Mouse (Mus musculus): Measurements from ENCODE around the gene Fzr1.

Fzr1 gene

DNA sequence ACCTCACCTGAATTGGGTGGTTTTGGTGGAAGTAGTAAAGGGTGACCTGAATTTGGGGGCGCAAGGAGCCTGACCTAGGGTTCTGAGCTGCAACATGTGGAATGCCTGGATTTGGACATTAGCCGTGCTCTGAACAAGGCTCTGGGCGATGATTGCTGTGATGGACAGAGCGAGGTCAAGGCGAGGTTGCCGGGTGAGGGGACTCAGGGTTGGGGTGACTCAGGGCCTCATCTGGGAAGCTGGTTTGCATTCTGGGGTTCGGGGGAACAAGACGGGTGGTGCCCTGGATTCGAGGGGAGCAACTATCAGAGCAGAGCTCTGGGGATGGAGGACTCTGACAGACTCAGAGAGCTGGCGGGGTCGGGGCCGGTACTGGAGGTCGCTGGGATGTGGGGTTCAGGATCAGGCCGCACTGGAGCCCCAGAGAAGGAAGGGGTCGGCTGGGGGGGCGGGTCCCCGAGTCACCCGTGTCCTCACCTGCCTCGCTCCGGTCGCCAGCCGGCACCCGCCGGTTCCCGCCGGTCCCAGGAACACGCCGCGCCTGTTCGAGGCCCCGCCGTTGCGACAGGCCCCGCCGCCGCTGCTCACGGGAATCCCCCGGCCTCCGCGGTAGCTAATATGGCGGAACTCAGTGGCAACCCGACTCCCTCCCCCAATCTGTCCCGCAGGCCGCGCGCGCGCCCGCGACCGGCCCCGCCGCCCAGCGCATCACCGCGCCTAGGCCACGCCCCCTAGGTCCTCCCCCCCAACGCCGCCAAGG, at the start of gene Fzr1:
TSS of gene Fzr1 (minus strand) at position 724 of the 760 bp plus-strand sequence.
- no peak for DNase-seq (ENCODE audit: low read depth, low spot score)

GRCm38 (mm10) chr10:81427804-81428506, 49.6 kb upstream of the Fzr1 start:
- DNase-seq (ENCODE audit: low read depth, low spot score): no peak

DNA sequence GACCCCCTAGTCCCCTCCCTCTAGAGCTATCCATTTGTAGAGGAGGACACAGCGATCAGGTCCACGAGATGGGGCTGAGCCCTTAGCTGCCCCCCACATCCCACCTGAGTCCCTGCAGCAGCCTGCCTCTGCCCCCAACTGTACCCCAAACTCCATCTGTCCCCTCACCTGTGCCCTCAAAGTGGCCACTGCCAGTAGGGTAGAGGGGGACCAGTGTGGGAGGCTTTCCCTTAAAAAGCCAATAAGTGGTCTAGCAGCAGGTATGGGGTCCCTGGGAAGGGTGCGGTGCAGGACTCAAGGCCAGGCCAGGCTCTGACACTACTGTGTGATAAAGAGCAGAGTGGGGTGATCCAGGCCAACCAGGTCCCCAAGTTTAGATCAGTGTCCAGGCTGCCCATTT, 49.0 kb upstream of the Fzr1 start:
- no peak for DNase-seq (ENCODE audit: low read depth, low spot score)

DNA sequence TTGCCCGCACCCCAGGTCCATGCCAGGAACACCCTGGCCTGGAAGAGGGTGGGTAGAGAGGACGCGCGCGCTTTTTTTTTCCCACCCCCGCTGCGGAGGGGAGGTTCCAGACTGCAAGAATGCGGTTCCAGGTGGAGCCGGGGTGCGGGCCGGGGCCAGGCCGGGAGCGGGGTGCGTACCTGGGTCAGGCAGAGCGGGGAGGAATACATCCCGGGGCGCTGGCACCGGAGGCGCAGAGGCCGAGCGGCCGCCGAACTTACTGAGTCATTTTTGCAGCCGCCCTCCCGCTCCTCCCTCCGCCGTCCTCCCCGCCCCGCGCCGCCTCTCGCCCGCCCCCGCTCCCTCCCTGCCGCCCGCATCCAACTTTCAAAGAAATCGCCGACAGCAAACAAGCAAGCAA, 48.6 kb upstream of the Fzr1 start:
- peak; percentile 56 for DNase-seq (ENCODE audit: low read depth, low spot score)

DNA sequence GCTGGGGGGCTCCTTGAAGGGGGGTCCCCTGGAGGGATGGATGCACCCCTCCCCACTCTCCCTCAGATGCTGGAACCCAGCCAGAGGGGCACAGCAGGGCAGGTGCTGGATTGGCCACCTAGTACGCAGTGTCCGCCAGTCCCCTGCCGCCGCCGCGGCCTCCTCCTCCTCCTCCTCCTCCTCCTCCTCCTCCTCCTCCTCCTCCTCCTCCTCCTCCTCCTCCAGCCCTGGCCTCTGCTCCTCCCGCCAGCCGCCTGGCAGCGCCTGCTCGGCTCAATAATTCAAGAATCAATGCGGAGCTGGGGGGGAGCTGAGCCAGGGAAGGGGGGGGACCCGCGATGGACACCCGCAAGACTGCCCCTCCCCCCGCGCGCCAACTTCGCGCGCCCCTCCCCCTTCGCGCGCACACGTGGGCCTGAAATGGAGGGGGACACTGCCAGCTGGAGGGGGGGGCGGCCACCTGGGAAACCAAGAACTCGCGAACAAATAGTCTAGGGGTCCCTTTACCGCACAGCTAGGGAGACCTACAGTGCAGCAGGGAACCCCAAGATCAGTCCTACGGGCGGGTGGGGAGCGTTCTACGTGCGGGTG, 47.9 kb upstream of the Fzr1 start:
- no peak for DNase-seq (ENCODE audit: low read depth, low spot score)

GRCm38 (mm10) chr10:81425236-81425850, 47.0 kb upstream of the Fzr1 start:
- no peak for DNase-seq (ENCODE audit: low read depth, low spot score)

DNA sequence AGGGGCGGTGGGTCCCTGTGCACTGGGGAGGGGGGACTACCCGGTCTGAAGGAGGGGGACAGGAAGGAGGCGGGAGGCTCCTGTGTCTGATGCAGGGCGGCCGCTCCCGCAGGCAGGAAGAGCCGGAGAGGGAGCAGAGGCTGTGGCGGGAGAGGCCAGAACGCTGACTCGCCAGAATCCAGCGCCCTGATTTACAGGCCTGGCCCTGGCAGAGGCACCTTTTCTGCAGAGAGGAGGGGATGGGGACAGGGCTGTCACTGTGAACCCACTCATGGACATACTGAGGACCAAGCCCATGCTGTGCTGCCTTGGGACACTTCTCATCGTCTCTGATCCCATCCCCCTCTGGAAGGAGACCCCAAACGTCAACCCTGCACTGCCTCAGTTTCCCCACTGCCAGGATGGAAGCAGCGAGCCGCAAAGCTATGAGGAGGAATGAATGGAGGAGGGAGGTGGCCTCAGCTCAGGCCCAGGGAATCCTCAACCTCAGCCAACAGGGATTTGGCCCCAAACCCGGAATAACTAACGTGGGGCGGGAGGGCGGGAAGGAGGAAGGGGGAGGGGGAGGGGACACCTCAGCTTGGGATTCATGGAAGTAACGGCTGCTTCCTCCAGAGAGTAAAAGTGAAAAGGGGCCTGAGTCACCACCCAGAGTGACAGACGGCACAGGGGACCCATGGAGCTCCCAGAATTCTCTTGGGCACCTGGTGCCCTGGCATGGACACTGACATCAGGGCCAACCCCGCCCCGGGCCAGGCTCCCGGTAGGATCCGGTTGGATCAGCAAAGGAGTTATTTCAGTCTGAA, 46.1 kb upstream of the Fzr1 start:
- DNase-seq (ENCODE audit: low read depth, low spot score): no peak

- no peak for DNase-seq (ENCODE audit: low read depth, low spot score)
These were observed 45.3 kb upstream of the Fzr1 start for GRCm38 (mm10) chr10:81423476-81424245.

GRCm38 (mm10) chr10:81422661-81423217, 44.4 kb upstream of the Fzr1 start:
- no peak for DNase-seq (ENCODE audit: low read depth, low spot score)

DNA sequence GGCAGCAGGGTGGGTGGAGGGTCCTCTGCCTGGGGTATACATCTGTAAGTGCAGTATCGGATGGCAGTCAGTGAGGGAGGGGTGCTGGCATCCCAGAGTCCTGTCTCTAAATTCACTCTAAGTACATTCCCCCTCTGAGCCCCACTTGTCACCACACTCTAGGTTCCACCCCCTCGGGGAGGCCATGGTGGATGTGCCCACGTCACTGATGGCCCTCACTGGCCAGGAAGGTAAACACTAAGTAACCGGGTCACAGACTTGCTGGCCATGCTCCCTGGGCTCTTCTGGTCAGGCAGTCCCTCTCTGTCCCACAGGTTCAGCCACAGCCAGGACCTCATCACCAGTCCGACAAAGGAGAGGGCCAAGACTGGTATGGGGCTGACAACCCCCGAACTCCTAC, 43.9 kb upstream of the Fzr1 start:
- DNase-seq (ENCODE audit: low read depth, low spot score): no peak

GRCm38 (mm10) chr10:81421797-81422100, 43.4 kb upstream of the Fzr1 start:
- no peak for DNase-seq (ENCODE audit: low read depth, low spot score)

DNA sequence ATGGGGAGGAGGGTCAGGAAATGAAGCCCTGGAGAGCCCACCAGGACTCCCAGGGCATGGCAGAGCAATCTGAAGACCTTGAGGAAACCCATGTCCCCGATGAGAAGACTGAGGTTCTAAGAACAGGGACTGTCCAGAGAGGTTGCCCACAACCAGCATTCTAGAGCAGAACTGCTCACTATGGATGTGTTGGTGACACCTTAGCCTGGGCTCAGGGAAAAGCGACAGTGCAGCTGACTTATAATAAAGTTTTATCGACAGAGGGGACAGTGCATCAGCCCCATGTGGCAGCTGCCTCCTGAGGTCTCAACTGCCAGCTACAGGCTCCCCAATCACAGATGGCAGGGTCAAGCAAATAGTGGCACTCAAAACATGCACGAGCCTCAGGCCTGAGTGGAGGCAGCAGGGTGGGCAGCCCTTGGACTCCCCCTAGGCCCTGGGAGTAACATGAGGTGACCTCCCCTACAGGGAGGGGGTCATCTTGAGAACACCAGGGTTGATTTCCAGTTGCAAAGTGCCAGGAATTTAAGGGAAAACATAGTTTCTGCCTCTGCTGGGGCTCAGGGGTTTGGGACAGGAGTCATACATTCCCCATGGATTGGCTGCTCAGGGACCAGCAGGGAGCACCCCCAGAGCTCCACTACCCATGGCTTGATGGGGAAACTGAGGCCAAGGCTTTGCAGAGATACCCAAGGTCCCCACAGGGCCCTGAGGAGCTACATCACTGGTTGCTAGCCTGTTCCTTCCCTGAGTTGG, 42.9 kb upstream of the Fzr1 start:
- no peak for DNase-seq (ENCODE audit: low read depth, low spot score)

GRCm38 (mm10) chr10:81420191-81420767, 42.0 kb upstream of the Fzr1 start:
- no peak for DNase-seq (ENCODE audit: low read depth, low spot score)

DNA sequence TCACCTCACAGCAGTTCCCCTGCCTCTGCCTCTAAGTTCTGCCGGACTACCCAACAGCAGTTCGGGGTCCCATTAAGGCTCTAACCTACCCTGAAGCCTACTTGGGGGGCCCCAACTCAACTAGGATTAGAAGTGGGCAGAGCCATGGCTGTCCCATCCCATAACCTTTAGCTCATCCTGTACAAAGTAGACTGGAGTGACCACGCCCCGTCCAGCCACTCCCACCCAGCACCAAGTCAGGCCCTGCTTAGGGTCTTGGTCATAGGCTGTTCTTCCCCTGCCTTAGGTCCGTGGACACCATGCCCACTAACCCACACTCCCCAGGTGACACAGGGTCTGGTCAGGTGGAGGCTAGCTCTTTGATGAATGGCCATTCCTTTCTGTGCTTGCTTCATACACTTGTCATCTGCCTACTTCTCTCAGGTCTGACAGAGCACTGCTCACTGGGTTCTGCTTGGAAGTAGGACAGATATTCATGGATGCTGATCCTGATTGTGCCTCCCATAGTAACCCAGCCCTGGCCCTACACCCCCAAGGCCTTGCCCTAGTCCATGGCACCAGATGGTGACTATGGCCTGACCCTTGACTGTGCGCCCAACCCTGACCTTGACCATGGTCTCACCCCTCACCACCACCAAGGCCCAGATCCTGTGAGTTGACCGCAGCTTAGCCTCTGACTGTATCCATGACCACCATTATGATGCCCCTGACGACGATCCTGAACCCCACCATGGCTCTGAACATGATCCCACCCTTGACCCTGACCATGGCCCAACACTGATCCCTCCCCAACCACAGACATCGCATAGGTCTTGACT, 41.0 kb upstream of the Fzr1 start:
- no peak for DNase-seq (ENCODE audit: low read depth, low spot score)

DNA sequence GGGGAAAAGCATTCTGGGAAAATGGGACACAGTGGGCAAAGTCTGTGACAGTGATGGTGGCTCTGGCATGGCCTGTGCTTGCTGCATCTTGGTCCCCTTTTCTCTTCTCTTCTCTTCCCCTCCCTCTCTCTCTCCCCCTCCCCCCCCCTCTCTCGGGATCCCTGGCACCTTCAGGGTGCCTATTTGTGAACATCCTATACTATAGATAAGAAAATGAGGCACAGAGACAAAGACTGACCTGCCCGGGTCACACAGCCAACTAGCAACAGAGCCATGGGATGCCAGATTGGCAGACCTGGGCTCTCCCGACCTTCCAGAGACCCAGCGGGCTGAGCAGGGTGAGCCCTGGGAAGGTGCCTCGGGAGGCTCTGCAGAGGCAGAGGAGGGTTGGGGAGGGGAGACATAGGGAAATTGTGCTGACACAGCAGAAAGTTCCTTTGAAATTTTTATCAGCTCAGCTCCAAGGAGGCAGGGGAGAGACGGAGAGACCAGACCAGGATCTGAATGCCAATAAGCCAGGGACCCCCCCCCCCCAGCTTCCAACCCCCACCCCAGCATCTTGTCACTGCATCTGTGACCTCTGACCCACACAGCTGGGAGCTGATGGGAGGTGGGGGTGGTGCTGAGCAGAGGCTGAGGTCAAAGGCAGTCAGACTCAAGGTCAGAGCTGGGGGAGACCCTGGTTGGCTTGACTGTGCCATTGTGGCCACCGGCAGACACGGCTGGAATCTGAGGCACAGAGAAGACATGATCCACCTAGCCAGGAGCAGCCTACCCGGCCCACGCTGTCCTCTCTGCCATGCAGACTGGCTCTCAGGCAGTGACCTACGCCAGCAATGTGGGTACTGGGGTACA, 40.1 kb upstream of the Fzr1 start:
- DNase-seq (ENCODE audit: low read depth, low spot score): no peak

GRCm38 (mm10) chr10:81417227-81418215, 39.2 kb upstream of the Fzr1 start:
- DNase-seq (ENCODE audit: low read depth, low spot score): no peak
